Mouse (Mus musculus): ENCODE data around the gene Slc16a3. TPM values are rescaled to one million over a fixed set of nuclear protein-coding genes. Genes with fewer than 3 reads are reported as not detected.
A peak's percentile ranks its signal among the peaks of the same experiment; 100 is the strongest.

The Slc16a3 gene
- polyA plus RNA-seq, 1 experiment from 2014 or later = 10.0 TPM

GRCm38 (mm10) chr11:120904561-120904960 lies 43.7 kb upstream of the Slc16a3 start:
- TF ChIP-seq CTCF (IDR thresholded peaks at IDR 0.05; ENCODE audit: low read depth) (no peak), EP300 (optimal IDR thresholded peaks at IDR 0.05) (no peak)
- no peak overlapping the region for H3K27ac ChIP-seq (replicated peaks)
- H3K9me3 ChIP-seq (ENCODE audit: control insufficient read depth, low read length) = no peaks in the 10 kb centered on the region
- H3K27me3 ChIP-seq (ENCODE audit: control insufficient read depth, insufficient read depth, low read length) = no peaks in the 10 kb centered on the region
- H3K4me1 ChIP-seq (replicated peaks; ENCODE audit: control insufficient read depth, insufficient read depth) = no peaks in the 10 kb centered on the region
- no peak overlapping the region for H3K9ac ChIP-seq (ENCODE audit: low read length)
- 97% methylated on average over 3 of the region's 3 CpGs for WGBS
- H3K4me3 ChIP-seq (ENCODE audit: low read depth, low read length) = no peak overlapping the region
- DNase-seq (ENCODE audit: low spot score) (no peak), ATAC-seq (ENCODE audit: low FRiP score, low TSS enrichment) (no peak)
- no peak overlapping the region for H3K4me2 ChIP-seq (replicated peaks; ENCODE audit: low read depth)
- H3K36me3 ChIP-seq (ENCODE audit: control insufficient read depth, insufficient read depth, low read length) = no peaks in the 10 kb centered on the region

GRCm38 (mm10) chr11:120905430-120905873 lies 42.8 kb upstream of the Slc16a3 start:
- Histone ChIP-seq H3K4me3 (ENCODE audit: low read depth, low read length) (no peak overlapping the region), H3K4me1 (replicated peaks; ENCODE audit: control insufficient read depth, insufficient read depth) (no peaks in the 10 kb centered on the region), H3K27ac (replicated peaks) (no peak overlapping the region), H3K9me3 (ENCODE audit: control insufficient read depth, low read length) (no peaks in the 10 kb centered on the region), H3K4me2 (replicated peaks; ENCODE audit: low read depth) (no peak overlapping the region), H3K27me3 (ENCODE audit: control insufficient read depth, insufficient read depth, low read length) (no peaks in the 10 kb centered on the region), H3K9ac (ENCODE audit: low read length) (no peak overlapping the region), H3K36me3 (ENCODE audit: control insufficient read depth, insufficient read depth, low read length) (no peaks in the 10 kb centered on the region)
- ATAC-seq (ENCODE audit: low FRiP score, low TSS enrichment) = peak; percentile 79
- peak; percentile 86 for DNase-seq (ENCODE audit: low spot score)
- TF ChIP-seq EP300 (optimal IDR thresholded peaks at IDR 0.05) (no peak), CTCF (IDR thresholded peaks at IDR 0.05; ENCODE audit: low read depth) (peak; percentile 100)
- 19% methylated on average over 1 of the region's 1 CpGs for WGBS

GRCm38 (mm10) chr11:120913796-120914195 lies 34.5 kb upstream of the Slc16a3 start:
- Histone ChIP-seq H3K4me1 (replicated peaks; ENCODE audit: control insufficient read depth, insufficient read depth) (no peaks in the 10 kb centered on the region), H3K9me3 (ENCODE audit: control insufficient read depth, low read length) (no peaks in the 10 kb centered on the region), H3K36me3 (ENCODE audit: control insufficient read depth, insufficient read depth, low read length) (peaks cover 2% of the 10 kb centered on the region; the same call in 1 of the 2 replicates), H3K27me3 (ENCODE audit: control insufficient read depth, insufficient read depth, low read length) (no peaks in the 10 kb centered on the region), H3K4me3 (ENCODE audit: low read depth, low read length) (no peak overlapping the region), H3K9ac (ENCODE audit: low read length) (no peak overlapping the region), H3K27ac (replicated peaks) (no peak overlapping the region), H3K4me2 (replicated peaks; ENCODE audit: low read depth) (no peak overlapping the region)
- no peak for ATAC-seq (ENCODE audit: low FRiP score, low TSS enrichment)
- WGBS = 91% methylated on average over 4 of the region's 4 CpGs
- TF ChIP-seq EP300 (optimal IDR thresholded peaks at IDR 0.05) (no peak), CTCF (IDR thresholded peaks at IDR 0.05; ENCODE audit: low read depth) (no peak)
- no peak for DNase-seq (ENCODE audit: low spot score)

- no peaks in the 10 kb centered on the region for H3K27me3 ChIP-seq (ENCODE audit: control insufficient read depth, insufficient read depth, low read length)
- TF ChIP-seq CTCF (IDR thresholded peaks at IDR 0.05; ENCODE audit: low read depth) (no peak), EP300 (optimal IDR thresholded peaks at IDR 0.05) (no peak)
- no peak overlapping the region for H3K9ac ChIP-seq (ENCODE audit: low read length)
- H3K9me3 ChIP-seq (ENCODE audit: control insufficient read depth, low read length) = no peaks in the 10 kb centered on the region
- no peak overlapping the region for H3K4me2 ChIP-seq (replicated peaks; ENCODE audit: low read depth)
- 73% methylated on average over 3 of the region's 3 CpGs for WGBS
- H3K36me3 ChIP-seq (ENCODE audit: control insufficient read depth, insufficient read depth, low read length) = peaks cover 2% of the 10 kb centered on the region; the same call in 1 of the 2 replicates
- H3K4me1 ChIP-seq (replicated peaks; ENCODE audit: control insufficient read depth, insufficient read depth) = no peaks in the 10 kb centered on the region
- ATAC-seq (ENCODE audit: low FRiP score, low TSS enrichment) (no peak), DNase-seq (ENCODE audit: low spot score) (no peak)
- H3K27ac ChIP-seq (replicated peaks) = no peak overlapping the region
- no peak overlapping the region for H3K4me3 ChIP-seq (ENCODE audit: low read depth, low read length)
These were observed 31.8 kb upstream of the Slc16a3 start for GRCm38 (mm10) chr11:120916477-120916876.

- no peak for ATAC-seq (ENCODE audit: low FRiP score, low TSS enrichment)
- no peaks in the 10 kb centered on the region for H3K9me3 ChIP-seq (ENCODE audit: control insufficient read depth, low read length)
- H3K4me2 ChIP-seq (replicated peaks; ENCODE audit: low read depth) = no peak overlapping the region
- 96% methylated on average over 5 of the region's 5 CpGs for WGBS
- TF ChIP-seq EP300 (optimal IDR thresholded peaks at IDR 0.05) = no peak
- no peak for TF ChIP-seq CTCF (IDR thresholded peaks at IDR 0.05; ENCODE audit: low read depth)
- no peak overlapping the region for H3K4me3 ChIP-seq (ENCODE audit: low read depth, low read length)
- H3K4me1 ChIP-seq (replicated peaks; ENCODE audit: control insufficient read depth, insufficient read depth) = no peaks in the 10 kb centered on the region
- H3K9ac ChIP-seq (ENCODE audit: low read length) = no peak overlapping the region
- no peak for DNase-seq (ENCODE audit: low spot score)
- no peaks in the 10 kb centered on the region for H3K27me3 ChIP-seq (ENCODE audit: control insufficient read depth, insufficient read depth, low read length)
- H3K27ac ChIP-seq (replicated peaks) = no peak overlapping the region
- peaks cover 2% of the 10 kb centered on the region; the same call in 1 of the 2 replicates for H3K36me3 ChIP-seq (ENCODE audit: control insufficient read depth, insufficient read depth, low read length)
These were observed 30.5 kb upstream of the Slc16a3 start for GRCm38 (mm10) chr11:120917756-120918155.

- no peaks in the 10 kb centered on the region for H3K27me3 ChIP-seq (ENCODE audit: control insufficient read depth, insufficient read depth, low read length)
These were observed 25.8 kb upstream of the Slc16a3 start for GRCm38 (mm10) chr11:120922528-120922927.

More at GRCm38 (mm10) chr11:120922528-120922927, 25.8 kb upstream of the Slc16a3 start:
- no peak overlapping the region for H3K9ac ChIP-seq (ENCODE audit: low read length)
- no peaks in the 10 kb centered on the region for H3K4me1 ChIP-seq (replicated peaks; ENCODE audit: control insufficient read depth, insufficient read depth)
- H3K27ac ChIP-seq (replicated peaks) = no peak overlapping the region
- H3K4me2 ChIP-seq (replicated peaks; ENCODE audit: low read depth) = no peak overlapping the region
- no peak for DNase-seq (ENCODE audit: low spot score)
- 89% methylated on average over 3 of the region's 3 CpGs for WGBS
- H3K36me3 ChIP-seq (ENCODE audit: control insufficient read depth, insufficient read depth, low read length) = no peaks in the 10 kb centered on the region; the same call in 1 of the 2 replicates
- no peak for TF ChIP-seq EP300 (optimal IDR thresholded peaks at IDR 0.05)
- no peak for TF ChIP-seq CTCF (IDR thresholded peaks at IDR 0.05; ENCODE audit: low read depth)
- no peaks in the 10 kb centered on the region for H3K9me3 ChIP-seq (ENCODE audit: control insufficient read depth, low read length)
- no peak overlapping the region for H3K4me3 ChIP-seq (ENCODE audit: low read depth, low read length)
- ATAC-seq (ENCODE audit: low FRiP score, low TSS enrichment) = no peak
